Mouse (Mus musculus) myocyte (in vitro differentiated cells): Measurements from ENCODE around the gene Eya4.

Experiments
- MAX ChIP-seq: IDR thresholded peaks from one replicate; pipeline ENCODE4 v1.6.1; 2011; ENCODE audit warnings: low read depth, mild to moderate bottlenecking, control low read depth
- POLR2A ChIP-seq: IDR thresholded peaks from one replicate; pipeline ENCODE4 v1.6.1; 2011; ENCODE audit warnings: low read depth, mild to moderate bottlenecking, control low read depth, moderate library complexity; ENCODE audit not compliant: insufficient read length
- POLR2AphosphoS2 ChIP-seq: IDR thresholded peaks from one replicate; pipeline ENCODE4 v1.6.1; 2011; ENCODE audit warnings: low read depth, control low read depth; ENCODE audit not compliant: insufficient read length
- TCF12 ChIP-seq: IDR thresholded peaks from one replicate; pipeline ENCODE4 v1.6.1; 2011; ENCODE audit warnings: mild to moderate bottlenecking, control low read depth; ENCODE audit not compliant: poor library complexity, insufficient read depth, severe bottlenecking

DNA sequence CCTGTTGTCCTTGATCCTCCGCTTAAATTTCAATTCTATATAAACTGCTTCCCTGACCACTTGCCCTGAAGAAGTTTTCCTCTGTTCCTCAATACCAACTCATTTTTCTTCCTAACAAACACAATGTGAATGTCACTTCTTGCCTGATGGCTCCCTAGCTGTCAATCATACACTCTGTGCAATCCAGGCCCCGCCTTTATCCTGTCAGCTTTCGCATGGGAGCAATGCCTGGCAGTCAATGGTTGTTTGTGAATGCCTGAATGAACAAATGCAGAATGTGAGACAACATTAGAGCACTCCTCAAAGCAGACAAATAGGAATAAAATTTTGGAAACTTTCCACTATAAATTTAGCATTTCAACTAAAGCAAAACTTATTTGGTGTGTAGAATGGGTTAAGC lies 104.1 kb downstream of the Eya4 start:
- TF ChIP-seq MAX = no peak
- no peak for TF ChIP-seq POLR2A
- TF ChIP-seq TCF12 = no peak
- TF ChIP-seq POLR2AphosphoS2 = no peak
